Mouse (Mus musculus) gastrocnemius, postnatal 25 days (tissue): ENCODE results near the gene Slc2a1. TPM values are rescaled to one million over a fixed set of nuclear protein-coding genes. Genes with fewer than 3 reads are reported as not detected.

ENCODE experiments used
- DNase-seq: peaks from one replicate; pipeline ENCODE4 v3.0.0; 2022
- long read RNA-seq, 2 experiments: library from polyadenylated mRNA; stranded (forward); transcript quantifications; one replicate each; pipeline ENCODE4 v2.0.0; 2021
- total RNA-seq, 2 experiments: library from RNA; stranded (reverse); gene quantifications; 1 replicate in 1 of 2; 2 replicates in 1 of 2; pipeline ENCODE4 v1.2.3; 2021

Slc2a1 gene
- total RNA-seq = 1 to 10 TPM; 4.0 to 5.5 TPM
- long read RNA-seq, experiment 1 = 0 reads
- long read RNA-seq, experiment 2, transcript Slc2a1-201 (10 exons, 3,260 nt) = major isoform, 7 of 7 reads
- long read RNA-seq, experiment 2, partial matches to known transcripts = 0 of 7 reads
- long read RNA-seq, experiment 2, other reads (novel, unspliced or antisense) = 0 of 7 reads

DNA sequence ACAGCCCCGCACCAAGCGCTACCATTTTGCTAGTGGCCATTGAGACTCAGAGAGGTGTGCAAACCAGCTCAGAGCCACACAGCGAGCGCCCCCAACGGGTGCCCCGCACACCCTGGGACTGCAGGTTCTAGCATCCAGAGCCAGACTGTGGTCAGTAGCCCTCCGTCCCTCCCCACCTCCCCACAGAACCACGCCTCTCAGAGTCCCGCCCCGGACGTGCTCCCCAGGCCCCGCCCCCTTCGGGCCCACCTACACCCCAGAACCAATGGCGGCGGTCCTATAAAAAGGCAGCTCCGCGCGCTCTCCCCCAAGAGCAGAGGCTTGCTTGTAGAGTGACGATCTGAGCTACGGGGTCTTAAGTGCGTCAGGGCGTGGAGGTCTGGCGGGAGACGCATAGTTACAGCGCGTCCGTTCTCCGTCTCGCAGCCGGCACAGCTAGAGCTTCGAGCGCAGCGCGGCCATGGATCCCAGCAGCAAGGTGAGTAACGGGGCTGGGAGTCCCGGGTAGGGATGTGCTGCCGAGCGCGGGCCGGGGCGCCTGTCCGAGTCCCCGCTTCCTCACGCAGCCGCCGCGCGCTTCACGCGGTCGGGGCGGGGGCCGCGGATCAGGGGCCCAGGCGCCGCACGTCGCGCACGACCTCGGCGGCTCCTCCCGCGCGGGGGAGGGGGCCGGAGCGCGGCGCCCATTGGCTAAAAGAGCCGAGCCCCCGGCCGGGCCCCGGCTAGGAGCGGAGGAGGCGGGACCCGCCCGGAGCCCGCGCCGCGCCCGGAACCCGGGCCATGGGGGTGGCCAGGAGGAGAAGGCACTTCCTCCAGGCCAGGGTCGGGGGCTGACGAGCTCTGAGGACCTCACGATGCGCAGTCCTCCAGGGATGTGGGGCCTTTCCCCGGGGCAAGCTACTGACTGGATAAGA lies at the start of gene Slc2a1:
Slc2a1 (plus strand) TSS at position 217 of the 914 bp plus-strand sequence.
- peak; percentile 86 for DNase-seq

- DNase-seq = no peak
Observed at GRCm38 (mm10) chr4:119066791-119067190, 41.7 kb upstream of the Slc2a1 start.

DNA sequence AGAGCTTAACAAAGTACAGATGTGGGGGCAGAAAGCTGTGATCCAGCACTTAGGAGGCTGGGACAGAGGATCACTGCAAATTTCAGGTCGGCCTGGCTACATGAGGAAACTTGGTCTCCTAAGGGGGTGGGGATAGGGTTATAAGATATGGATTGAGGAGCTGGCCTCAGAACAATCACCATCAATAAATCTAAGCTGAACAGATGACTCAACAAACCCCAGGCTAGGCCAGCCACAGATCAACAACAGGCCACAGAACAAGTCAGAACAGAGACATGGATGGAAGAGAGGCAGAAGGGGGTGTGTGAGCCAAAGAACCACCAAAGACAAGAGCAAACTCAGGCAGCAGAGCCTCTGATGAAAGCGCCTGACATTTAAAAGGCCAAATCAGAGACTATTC lies 41.3 kb upstream of the Slc2a1 start:
- DNase-seq = no peak

DNA sequence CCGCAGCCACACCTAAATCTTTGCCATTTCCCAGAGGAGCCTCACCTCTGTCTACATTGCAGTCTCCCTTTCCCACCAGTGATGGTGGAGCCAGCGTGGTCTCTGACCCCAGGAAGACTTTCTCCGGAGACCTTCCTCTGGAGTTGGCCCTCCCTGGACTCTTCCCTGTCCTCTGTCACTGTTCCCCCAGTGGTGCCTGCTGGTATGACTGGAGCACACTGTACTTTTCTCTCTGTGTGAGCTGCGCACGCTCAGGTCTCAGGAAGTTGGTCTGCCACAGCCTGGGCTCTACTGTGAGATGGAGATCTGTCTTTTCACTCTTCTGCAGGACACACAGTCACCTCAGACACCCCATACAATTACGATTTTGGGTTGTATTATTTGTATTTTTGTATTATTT lies 39.6 kb upstream of the Slc2a1 start:
- DNase-seq = no peak

- no peak for DNase-seq
Observed at GRCm38 (mm10) chr4:119070181-119070580, 38.3 kb upstream of the Slc2a1 start.

DNA sequence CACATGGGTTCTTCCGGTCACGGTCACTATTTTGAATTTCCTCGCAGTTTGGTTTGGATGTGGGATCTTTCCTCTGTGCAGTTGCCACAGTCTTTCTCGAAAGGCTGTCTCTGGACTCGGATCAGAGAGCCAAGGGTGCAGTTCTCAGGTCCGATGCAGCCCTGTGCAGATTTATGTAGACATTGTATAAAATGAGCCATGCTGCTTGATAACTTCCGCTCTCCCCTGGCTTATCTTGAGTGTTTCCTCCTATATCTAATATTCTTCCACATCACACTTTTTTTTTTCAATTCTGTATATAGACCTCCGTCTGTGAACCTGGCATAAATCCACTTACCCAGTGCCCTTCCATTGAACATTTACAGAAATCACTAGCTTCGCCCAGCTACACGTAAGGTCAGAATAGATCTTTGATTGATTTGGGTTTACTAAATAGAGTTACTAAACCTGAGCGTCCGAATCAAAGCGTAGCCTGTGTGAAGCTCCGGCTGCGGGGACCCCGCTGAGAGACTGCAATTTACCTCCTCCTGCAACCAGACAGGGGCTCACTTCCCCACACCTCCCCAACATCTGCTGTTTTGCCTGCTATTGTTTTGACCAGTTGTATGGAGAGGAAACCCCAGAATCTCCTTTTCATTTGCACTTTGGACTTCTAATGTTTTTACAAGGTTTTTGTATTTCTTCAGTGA lies 37.4 kb upstream of the Slc2a1 start:
- no peak for DNase-seq

GRCm38 (mm10) chr4:119071648-119072362 lies 36.7 kb upstream of the Slc2a1 start:
- no peak for DNase-seq

DNA sequence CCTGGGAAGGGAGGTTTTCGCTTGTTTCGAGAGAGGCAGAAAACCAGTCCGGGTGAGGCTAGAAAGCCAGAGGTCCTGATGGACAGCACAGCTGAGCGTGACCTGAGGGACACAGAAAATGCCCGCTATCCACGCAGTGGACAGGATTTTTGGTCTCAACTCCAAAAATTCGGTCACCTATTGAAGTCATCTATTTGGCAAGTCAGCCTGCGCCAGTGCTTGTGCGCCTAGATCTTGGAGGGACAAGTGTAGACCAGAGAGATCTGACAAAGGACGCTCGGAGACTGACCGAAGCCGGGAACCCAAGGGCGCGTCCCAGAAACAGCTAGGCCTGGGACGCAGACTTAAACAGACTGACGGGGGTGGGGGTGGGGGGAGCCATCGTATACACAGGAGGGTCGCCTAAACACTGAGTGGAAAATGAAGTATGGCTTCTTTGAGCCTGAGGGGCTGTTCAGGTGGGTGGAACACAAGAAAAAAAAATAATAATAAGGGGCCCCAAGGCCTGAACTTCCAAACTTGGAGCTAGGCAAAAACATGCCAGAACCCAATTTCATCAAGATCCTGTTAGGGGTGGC lies 36.1 kb upstream of the Slc2a1 start:
- DNase-seq = no peak

- no peak for DNase-seq
Observed at GRCm38 (mm10) chr4:119072941-119073451, 35.5 kb upstream of the Slc2a1 start.

- no peak for DNase-seq
Observed at GRCm38 (mm10) chr4:119073626-119074025, 34.9 kb upstream of the Slc2a1 start.

DNA sequence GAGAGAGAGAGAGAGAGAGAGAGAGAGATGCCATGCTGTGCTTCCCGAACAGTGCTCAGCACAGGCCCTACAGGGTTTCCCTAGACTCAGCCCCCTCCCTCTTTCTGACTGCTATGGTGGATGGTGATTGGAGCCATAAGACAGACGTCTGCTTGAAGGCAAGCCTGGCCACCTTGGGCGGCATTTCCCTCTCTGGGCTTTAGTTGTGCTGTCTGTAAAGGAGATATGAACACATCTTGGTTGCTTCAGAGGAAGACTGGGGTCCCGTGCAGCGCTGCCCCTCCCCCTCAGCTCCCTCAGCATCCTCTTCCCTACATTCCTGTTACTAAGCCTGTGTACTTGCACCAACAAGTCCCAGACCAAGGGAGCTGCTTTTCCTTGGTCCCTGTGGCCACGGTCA lies 33.9 kb upstream of the Slc2a1 start:
- DNase-seq = no peak

GRCm38 (mm10) chr4:119075273-119075672 lies 33.2 kb upstream of the Slc2a1 start:
- DNase-seq = no peak

DNA sequence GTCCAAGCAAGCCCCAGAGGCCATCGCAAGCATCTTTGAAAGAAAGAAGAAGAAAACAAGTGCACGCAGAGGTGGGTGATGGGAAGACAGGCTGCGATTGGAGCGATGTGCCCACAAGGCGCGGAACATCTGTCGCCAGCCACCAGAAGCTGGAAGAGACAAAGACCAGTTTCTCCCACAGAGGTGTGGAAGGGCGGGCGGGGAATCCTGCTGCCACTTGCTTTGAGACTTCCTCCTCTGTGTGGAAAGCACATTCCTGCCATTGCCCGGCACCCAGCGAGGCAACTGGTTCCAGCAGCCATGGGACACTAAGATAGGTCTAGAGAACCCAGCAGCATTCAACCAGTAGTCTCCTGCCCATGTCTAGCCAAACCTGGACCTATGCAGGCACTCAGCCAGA lies 32.2 kb upstream of the Slc2a1 start:
- no peak for DNase-seq

DNA sequence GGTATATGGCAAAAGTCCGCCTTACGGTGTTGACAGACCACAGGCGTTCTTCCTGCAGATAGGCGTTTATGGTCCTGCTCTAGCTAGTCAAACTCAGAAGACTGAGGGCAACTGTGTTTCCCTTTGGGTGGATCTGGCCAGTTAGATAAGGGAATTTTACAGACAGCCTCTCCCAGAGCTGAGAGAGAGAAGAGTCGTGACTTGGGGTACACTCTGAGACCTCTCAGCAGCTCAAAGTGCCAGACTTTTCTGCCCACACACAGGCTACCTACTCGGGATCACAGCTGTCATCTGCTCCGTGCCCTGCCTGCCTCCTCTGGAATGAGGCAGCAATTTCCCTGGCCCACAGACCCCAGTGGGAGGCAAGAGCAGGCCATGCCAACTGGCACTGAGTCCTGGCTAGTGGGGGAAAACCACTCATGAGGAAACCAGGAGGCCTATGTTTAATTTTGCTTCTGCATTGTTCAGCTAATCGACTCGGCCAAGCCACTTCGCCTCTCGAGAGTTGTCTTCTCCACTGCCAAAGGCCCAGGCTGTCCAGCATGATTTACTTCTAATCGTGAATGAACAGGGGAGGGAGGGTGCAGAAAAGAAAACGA lies 31.3 kb upstream of the Slc2a1 start:
- DNase-seq = peak; percentile 11

DNA sequence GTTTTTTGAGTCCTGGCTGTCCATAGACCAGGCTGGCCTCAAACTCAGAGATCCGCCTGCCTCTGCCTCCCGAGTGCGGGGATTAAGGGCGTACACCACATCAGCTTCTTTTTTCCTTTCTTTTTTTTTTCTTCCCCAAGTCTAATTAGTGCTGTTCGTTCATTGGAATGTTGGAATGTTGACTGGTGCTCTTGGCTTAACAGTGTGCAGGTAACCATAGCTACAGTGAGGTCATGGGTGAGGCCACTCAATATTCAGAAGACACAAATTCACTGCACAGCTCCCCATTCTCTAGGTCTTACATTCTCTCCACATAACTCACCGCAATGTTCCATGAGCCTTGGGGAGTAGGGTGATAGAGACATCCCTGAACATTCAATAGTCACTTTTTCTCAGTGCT lies 28.6 kb upstream of the Slc2a1 start:
- DNase-seq = no peak

GRCm38 (mm10) chr4:119082740-119083231 lies 25.7 kb upstream of the Slc2a1 start:
- DNase-seq = no peak

DNA sequence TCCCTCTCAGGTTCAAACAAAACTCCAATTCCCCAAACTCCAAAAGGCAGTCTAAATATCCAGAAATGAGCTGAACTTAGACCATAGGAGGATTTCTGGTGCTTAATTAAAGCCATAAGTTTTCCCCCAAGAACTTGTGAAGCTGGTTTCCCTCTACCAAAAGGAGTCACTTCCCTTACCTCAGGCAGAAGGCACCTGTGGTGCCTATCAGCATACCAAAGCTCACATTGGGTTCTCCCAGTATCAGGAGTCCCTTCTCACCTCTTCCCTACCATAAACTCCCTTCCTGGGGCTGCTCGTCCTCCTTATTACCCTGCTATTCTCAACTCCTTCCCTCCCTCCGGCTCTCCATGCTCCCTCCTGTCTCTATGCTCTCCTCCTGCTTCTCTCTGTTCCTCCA lies 20.1 kb upstream of the Slc2a1 start:
- no peak for DNase-seq

GRCm38 (mm10) chr4:119093890-119094289 lies 14.6 kb upstream of the Slc2a1 start:
- DNase-seq = no peak

GRCm38 (mm10) chr4:119094987-119095386 lies 13.5 kb upstream of the Slc2a1 start:
- no peak for DNase-seq

- no peak for DNase-seq
Observed at GRCm38 (mm10) chr4:119096401-119096800, 12.1 kb upstream of the Slc2a1 start.

GRCm38 (mm10) chr4:119097421-119097820 lies 11.1 kb upstream of the Slc2a1 start:
- DNase-seq = no peak
